Mouse (Mus musculus): ENCODE data around the gene Fancc.

- TF ChIP-seq EP300 (IDR thresholded peaks at IDR 0.05; ENCODE audit: low read depth) (no peak), CTCF (IDR thresholded peaks at IDR 0.05; ENCODE audit: low read depth) (no peak)
These were observed 228.3 kb downstream of the Fancc start for GRCm38 (mm10) chr13:63268776-63269175.
